Mouse (Mus musculus): ENCODE data around the gene Mfsd6. TPM values are rescaled to one million over a fixed set of nuclear protein-coding genes. Genes with fewer than 3 reads are reported as not detected.

The Mfsd6 gene
- total and polyA plus RNA-seq, 2 experiments from 2014 or later: 1.7 to 9.7 TPM

DNA sequence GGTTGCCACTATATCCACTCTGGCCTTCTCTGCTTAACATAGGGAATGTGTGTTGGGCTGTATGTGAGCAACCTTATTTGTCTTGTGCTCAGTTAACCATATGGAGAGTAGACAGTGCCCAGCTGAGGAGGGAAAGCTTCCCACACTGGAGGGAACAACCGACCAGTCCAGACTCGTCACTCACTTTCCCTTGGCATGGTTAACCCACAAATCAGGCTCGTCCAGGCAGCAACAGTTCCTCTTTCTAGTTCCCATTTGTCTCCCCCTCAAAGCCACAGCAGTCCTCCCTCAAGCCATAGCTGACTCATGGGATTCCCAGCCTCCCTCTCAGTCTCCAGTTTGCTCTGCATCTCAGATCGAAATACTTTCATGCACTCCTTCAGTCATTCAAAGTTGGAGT, 4.7 kb downstream of the Mfsd6 start:
- DNase-seq (ENCODE audit: low spot score) (no peak), ATAC-seq (ENCODE audit: insufficient read depth, low read depth) (no peak)
- Histone ChIP-seq H3K27me3 (ENCODE audit: control insufficient read depth, insufficient read depth, low read length) (no peaks in the 10 kb centered on the region), H3K36me3 (replicated peaks; ENCODE audit: control insufficient read depth, insufficient read depth, low read length) (no peaks in the 10 kb centered on the region), H3K4me3 (ENCODE audit: low read depth, low read length) (no peak overlapping the region), H3K4me1 (ENCODE audit: control insufficient read depth, insufficient read depth) (peaks cover 12% of the 10 kb centered on the region; the same call in 1 of the 2 replicates), H3K9me3 (replicated peaks; ENCODE audit: control insufficient read depth, low read length) (no peaks in the 10 kb centered on the region), H3K27ac (ENCODE audit: low read depth) (no peak overlapping the region), H3K9ac (replicated peaks; ENCODE audit: low read depth, low read length) (no peak overlapping the region), H3K4me2 (ENCODE audit: low read depth, low read length) (no peak overlapping the region)
- TF ChIP-seq CTCF (IDR thresholded peaks at IDR 0.05; ENCODE audit: low read depth) (no peak), EP300 (IDR thresholded peaks at IDR 0.05; ENCODE audit: low read depth) (no peak)
- WGBS: 32% methylated on average over 4 of the region's 4 CpGs

DNA sequence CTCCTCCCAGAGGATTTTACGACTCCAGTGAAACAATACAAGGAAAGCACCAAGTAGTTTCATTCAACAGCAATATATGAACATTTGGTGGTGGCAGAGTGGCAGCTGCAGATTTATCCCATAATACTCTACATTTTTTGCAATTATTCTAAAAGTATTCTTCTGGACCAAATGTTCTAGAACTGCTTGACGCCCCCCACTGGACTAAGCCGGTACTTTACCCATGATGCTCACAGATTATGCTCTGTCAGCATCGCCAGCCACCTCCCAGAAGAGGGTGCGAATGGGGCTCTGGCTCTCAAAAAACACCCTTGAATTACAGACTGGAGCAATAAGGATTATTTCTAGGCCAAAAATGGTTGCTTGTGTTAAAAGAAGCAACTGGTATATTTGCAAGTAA, 8.2 kb downstream of the Mfsd6 start:
- 62% methylated on average over 5 of the region's 5 CpGs for WGBS
- no peak overlapping the region for H3K27ac ChIP-seq (ENCODE audit: low read depth)
- TF ChIP-seq CTCF (IDR thresholded peaks at IDR 0.05; ENCODE audit: low read depth) (no peak), EP300 (IDR thresholded peaks at IDR 0.05; ENCODE audit: low read depth) (no peak)

DNA sequence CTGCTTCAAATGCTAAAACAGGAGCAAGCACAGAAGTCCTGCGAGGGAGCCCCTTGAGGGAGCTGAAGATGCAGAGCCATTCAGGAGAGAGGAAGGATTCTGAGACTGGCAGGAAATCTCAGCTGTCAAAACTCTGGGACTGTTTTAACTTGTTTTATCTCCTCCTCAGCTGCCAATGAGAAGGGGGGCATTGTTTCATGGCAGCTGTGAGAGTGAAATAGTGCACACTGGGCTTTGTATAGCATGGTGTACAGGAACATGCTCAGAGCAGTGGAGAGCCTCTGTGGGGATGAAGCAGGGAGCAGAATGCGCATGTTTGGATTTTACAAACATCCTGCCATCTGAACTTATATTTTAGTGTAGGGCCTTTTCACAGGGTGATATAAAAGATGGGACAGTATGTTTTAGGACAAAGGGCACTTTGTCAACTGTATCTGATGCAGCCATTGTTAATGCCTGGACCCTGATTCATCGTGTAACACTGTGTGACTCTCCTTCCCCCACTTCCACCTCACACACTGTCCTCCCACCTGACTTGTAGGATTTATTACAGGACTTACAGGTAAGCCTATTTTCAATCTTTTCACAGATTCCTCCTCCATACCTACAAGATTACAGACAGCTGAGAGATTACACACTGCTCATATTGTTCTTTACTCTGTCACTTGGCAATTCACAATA, 9.1 kb downstream of the Mfsd6 start:
- no peaks in the 10 kb centered on the region for H3K36me3 ChIP-seq (replicated peaks; ENCODE audit: control insufficient read depth, insufficient read depth, low read length)
- H3K4me2 ChIP-seq (ENCODE audit: low read depth, low read length): no peak overlapping the region
- no peaks in the 10 kb centered on the region for H3K27me3 ChIP-seq (ENCODE audit: control insufficient read depth, insufficient read depth, low read length)
- no peak overlapping the region for H3K9ac ChIP-seq (replicated peaks; ENCODE audit: low read depth, low read length)
- H3K4me3 ChIP-seq (ENCODE audit: low read depth, low read length): no peak overlapping the region
- H3K9me3 ChIP-seq (replicated peaks; ENCODE audit: control insufficient read depth, low read length): no peaks in the 10 kb centered on the region
- DNase-seq (ENCODE audit: low spot score) (peak; percentile 54), ATAC-seq (ENCODE audit: insufficient read depth, low read depth) (peak; percentile 80; the same call in 1 of the 2 replicates)
- no peak for TF ChIP-seq EP300 (IDR thresholded peaks at IDR 0.05; ENCODE audit: low read depth)
- TF ChIP-seq CTCF (IDR thresholded peaks at IDR 0.05; ENCODE audit: low read depth): peak; percentile 9; the same call in 1 of the 2 replicates
- peaks cover 12% of the 10 kb centered on the region; the same call in 1 of the 2 replicates for H3K4me1 ChIP-seq (ENCODE audit: control insufficient read depth, insufficient read depth)
- H3K27ac ChIP-seq (ENCODE audit: low read depth): peak overlapping the region; percentile 48; the same call in 1 of the 2 replicates
- WGBS: 40% methylated on average over 3 of the region's 3 CpGs

More for the DNA sequence above, 8.2 kb downstream of the Mfsd6 start:
- H3K27me3 ChIP-seq (ENCODE audit: control insufficient read depth, insufficient read depth, low read length): no peaks in the 10 kb centered on the region
- ATAC-seq (ENCODE audit: insufficient read depth, low read depth) (no peak), DNase-seq (ENCODE audit: low spot score) (no peak)
- no peak overlapping the region for H3K4me3 ChIP-seq (ENCODE audit: low read depth, low read length)
- H3K4me2 ChIP-seq (ENCODE audit: low read depth, low read length): no peak overlapping the region
- H3K9me3 ChIP-seq (replicated peaks; ENCODE audit: control insufficient read depth, low read length): no peaks in the 10 kb centered on the region
- H3K4me1 ChIP-seq (ENCODE audit: control insufficient read depth, insufficient read depth): peaks cover 12% of the 10 kb centered on the region; the same call in 1 of the 2 replicates
- H3K36me3 ChIP-seq (replicated peaks; ENCODE audit: control insufficient read depth, insufficient read depth, low read length): no peaks in the 10 kb centered on the region
- H3K9ac ChIP-seq (replicated peaks; ENCODE audit: low read depth, low read length): no peak overlapping the region

DNA sequence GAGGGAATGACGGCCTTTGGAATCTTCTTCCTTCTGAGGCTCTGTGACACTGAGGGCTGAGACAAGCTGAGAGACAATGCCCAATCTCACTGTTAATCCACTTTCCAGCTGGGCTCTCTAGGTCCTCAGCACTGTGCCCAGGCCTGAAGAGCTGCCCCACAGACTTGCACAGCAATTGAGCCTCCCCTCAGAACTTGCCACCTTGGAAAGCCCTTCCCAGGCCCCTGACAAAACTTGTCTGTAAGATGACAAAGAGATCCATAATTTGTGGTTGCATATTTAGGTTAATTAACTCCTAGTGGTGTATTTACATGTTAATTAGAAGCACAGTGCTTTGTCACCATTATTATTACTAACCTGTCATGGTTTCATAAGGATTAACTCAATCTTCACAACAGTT, 12.8 kb downstream of the Mfsd6 start:
- Histone ChIP-seq H3K4me2 (ENCODE audit: low read depth, low read length) (no peak overlapping the region), H3K4me3 (ENCODE audit: low read depth, low read length) (no peak overlapping the region), H3K27me3 (ENCODE audit: control insufficient read depth, insufficient read depth, low read length) (no peaks in the 10 kb centered on the region), H3K27ac (ENCODE audit: low read depth) (no peak overlapping the region), H3K36me3 (replicated peaks; ENCODE audit: control insufficient read depth, insufficient read depth, low read length) (no peaks in the 10 kb centered on the region), H3K9me3 (replicated peaks; ENCODE audit: control insufficient read depth, low read length) (no peaks in the 10 kb centered on the region), H3K4me1 (ENCODE audit: control insufficient read depth, insufficient read depth) (0 out of 2 replicates have a peak, but pooled peaks cover 9% of the 10 kb centered on the region), H3K9ac (replicated peaks; ENCODE audit: low read depth, low read length) (no peak overlapping the region)
- no peak for ATAC-seq (ENCODE audit: insufficient read depth, low read depth)
- no peak for DNase-seq (ENCODE audit: low spot score)
- whole genome bisulfite sequencing: 63% methylated on average over 1 of the region's 1 CpGs
- TF ChIP-seq CTCF (IDR thresholded peaks at IDR 0.05; ENCODE audit: low read depth) (no peak), EP300 (IDR thresholded peaks at IDR 0.05; ENCODE audit: low read depth) (no peak)

DNA sequence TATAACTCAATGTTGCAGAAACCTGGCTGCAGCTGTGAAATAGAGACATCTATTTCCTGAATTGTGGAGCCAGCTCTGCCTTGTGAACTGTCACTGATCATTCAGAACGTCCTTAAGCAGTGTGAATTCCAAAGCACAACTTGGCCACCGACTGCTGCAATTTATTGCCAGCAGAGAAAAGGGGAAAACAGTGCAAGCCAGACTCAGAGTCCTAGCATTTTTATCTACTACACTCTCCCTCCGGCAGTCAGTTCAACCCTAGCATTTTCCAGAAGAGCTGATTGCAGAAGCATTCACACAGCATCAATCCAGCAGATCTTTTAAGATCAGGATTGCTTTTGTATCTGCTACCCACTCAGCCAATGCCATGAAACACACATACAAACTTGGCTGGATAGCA, 13.2 kb downstream of the Mfsd6 start:
- Histone ChIP-seq H3K36me3 (replicated peaks; ENCODE audit: control insufficient read depth, insufficient read depth, low read length) (no peaks in the 10 kb centered on the region), H3K4me1 (ENCODE audit: control insufficient read depth, insufficient read depth) (0 out of 2 replicates have a peak, but pooled peaks cover 9% of the 10 kb centered on the region), H3K4me2 (ENCODE audit: low read depth, low read length) (no peak overlapping the region), H3K27me3 (ENCODE audit: control insufficient read depth, insufficient read depth, low read length) (no peaks in the 10 kb centered on the region), H3K27ac (ENCODE audit: low read depth) (no peak overlapping the region), H3K9me3 (replicated peaks; ENCODE audit: control insufficient read depth, low read length) (no peaks in the 10 kb centered on the region), H3K9ac (replicated peaks; ENCODE audit: low read depth, low read length) (no peak overlapping the region), H3K4me3 (ENCODE audit: low read depth, low read length) (no peak overlapping the region)
- ATAC-seq (ENCODE audit: insufficient read depth, low read depth): no peak
- no peak for DNase-seq (ENCODE audit: low spot score)
- TF ChIP-seq CTCF (IDR thresholded peaks at IDR 0.05; ENCODE audit: low read depth) (no peak), EP300 (IDR thresholded peaks at IDR 0.05; ENCODE audit: low read depth) (no peak)
- WGBS: 26% methylated on average over 3 of the region's 3 CpGs
